Mouse (Mus musculus) erythroblast, embryonic 14.5 days (primary cell): ENCODE results near the gene Lef1.

ENCODE experiments used
- GATA1 ChIP-seq: IDR thresholded peaks from 2 replicates; pipeline ENCODE4 v1.6.1; 2012; ENCODE audit warnings: low read length, inconsistent platforms, mixed read lengths
- TAL1 ChIP-seq: IDR thresholded peaks from 3 replicates; pipeline ENCODE4 v1.6.1; 2012; ENCODE audit warnings: low read length, inconsistent platforms, mixed read lengths

DNA sequence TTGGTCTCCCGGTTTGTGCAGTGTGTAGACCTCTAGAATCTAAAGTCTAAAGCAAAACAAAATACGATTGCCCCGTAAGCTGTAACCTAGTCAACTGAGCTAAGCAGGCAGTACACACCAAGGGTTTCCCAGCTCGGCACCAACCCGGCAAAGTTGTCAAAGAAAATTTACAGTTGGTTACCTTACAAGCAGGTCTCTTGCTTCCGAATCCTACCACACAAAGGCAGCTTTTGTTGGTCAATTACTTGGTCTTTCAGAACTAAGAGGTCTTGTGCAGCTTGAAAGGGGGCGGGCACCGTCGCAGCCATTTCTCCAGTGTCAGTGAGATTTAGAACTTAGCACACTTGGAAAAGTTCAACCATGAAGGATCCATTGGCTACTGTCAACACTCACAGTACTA is 25.2 kb downstream of the Lef1 start:
- TF ChIP-seq GATA1 (no peak), TAL1 (no peak)
